Mouse (Mus musculus): ENCODE measurements around the gene Tek. TPM values are rescaled to one million over a fixed set of nuclear protein-coding genes. Genes with fewer than 3 reads are reported as not detected.
A peak's percentile ranks its signal among the peaks of the same experiment; 100 is the strongest.
"Not testable (repeated sequence)": the region's sequence is repeated elsewhere in the genome, so short reads cannot be mapped to it uniquely, and the experiment has no call there.

Tek gene
- total RNA-seq (2015; ENCODE audit: low replicate concordance) = not detected in 2 replicates
- 0.64 TPM in 1 of 2 replicates, not detected in the other for total RNA-seq (2017; ENCODE audit: low replicate concordance)

DNA sequence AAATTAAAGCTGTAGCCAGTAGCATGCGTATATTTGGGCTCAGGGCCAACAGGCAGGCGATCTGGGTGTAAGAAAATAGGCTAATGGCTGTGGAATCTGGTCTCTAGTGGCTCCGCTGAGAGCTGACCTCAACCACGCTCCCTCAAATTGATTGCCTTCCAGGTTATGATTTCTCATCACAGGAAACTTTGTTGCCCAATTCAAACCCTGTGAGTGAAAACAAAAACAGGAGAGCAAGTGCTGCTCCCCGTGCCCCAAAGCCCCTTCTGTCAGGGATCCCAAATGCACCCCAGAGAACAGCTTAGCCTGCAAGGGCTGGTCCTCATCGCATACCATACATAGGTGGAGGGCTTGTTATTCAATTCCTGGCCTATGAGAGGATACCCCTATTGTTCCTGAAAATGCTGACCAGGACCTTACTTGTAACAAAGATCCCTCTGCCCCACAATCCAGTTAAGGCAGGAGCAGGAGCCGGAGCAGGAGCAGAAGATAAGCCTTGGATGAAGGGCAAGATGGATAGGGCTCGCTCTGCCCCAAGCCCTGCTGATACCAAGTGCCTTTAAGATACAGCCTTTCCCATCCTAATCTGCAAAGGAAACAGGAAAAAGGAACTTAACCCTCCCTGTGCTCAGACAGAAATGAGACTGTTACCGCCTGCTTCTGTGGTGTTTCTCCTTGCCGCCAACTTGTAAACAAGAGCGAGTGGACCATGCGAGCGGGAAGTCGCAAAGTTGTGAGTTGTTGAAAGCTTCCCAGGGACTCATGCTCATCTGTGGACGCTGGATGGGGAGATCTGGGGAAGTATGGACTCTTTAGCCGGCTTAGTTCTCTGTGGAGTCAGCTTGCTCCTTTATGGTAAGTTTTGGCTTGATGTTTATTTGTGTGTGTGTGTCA lies at the start of gene Tek:
TSS of gene Tek (plus strand) at position 452 of the 894 bp plus-strand sequence.
- no peak for ATAC-seq (replicated peaks; ENCODE audit: low FRiP score, poor library complexity, severe bottlenecking)

DNA sequence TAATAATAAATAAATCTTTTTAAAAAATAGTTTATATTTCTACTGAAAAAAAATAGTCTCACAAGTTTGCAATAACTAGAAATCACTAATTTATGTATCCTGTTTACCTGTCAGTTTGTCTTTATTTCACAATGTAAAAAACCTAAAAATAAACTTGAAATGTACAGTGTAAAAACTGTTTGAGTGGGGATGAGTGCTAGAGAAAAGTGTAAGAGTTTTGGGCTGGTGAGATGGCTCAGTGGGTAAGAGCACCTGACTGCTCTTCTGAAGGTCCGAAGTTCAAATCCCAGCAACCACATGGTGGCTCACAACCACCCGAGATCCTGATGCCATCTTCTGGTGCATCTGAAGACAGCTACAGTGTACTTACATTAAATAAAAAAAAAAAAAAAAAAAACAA lies 49.3 kb upstream of the Tek start:
- ATAC-seq (replicated peaks; ENCODE audit: low FRiP score, poor library complexity, severe bottlenecking) = not testable (repeated sequence)

DNA sequence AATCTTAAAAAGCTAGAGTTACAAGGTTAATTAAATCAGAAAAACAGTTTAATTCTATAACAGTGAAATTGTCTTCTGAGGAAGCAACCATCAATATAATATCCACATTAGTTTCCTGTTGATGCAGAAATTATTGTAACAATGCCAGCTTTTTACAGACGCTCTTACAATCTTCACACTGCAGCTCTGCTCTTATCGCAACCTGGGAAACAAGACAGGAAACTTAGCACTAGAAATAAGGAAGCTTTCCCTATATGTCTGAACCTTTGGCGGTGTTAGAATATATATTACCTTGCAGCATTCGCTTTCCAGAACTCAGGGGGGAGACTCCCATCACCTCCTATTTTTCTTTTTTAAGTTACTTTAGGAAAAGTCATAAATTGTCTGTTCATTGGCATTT lies 48.0 kb upstream of the Tek start:
- ATAC-seq (replicated peaks; ENCODE audit: low FRiP score, poor library complexity, severe bottlenecking) = peak; percentile 81

DNA sequence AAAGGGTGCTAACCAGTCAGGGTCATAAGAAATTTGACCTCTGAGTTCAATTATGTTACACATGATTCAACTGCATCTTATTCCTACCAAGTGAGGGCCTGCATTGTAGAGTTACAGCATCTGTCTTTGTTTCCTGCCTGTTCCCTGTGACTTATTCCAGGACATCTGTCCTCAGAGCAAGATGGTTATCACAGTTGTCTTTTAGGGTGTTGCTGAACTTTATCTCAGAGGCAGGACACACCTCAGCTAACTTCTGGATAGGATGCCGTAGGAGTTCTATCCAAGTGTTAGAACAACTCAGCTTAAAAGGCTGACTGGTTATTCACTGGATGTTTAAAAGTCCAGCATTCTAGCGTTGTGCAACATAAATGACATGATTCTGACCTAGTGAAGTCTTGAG lies 46.9 kb upstream of the Tek start:
- peak; percentile 75 for ATAC-seq (replicated peaks; ENCODE audit: low FRiP score, poor library complexity, severe bottlenecking)

DNA sequence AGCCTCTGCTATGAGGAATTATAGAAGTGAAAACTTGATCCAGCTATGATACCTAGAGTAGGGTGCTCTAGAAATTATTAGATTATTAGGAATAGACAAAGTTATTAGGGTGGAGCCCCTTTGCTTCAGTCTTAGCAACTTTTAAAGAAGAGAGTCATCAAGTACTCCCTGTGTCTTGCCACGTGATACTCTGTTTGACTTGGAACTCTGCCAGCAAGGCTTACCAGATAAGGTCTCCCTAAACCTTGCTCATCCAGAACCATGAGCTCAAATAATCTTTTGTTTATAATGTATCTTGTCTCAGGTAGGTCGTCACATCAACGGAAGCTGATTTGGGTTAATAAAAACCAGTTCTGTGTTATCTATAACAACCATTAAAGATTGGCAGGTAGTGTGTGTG lies 42.7 kb upstream of the Tek start:
- ATAC-seq (replicated peaks; ENCODE audit: low FRiP score, poor library complexity, severe bottlenecking) = no peak

DNA sequence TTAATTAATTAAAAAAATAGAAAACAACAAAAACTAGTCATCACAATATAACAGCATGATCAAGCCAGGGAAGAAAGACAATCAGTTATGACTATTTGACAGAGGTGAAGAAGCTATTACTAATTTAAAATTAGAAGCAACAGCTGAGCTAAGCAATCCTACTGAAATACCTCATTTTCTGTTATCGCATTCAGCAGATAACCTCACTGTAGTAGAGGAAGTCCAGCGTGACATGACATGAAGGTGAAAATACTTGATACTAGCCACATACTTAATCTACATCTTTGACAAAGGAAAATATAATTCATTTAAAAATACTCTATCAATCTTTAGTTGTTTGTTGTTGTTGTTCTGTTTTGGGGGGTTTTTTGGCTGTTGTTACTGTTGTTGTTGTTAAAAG lies 28.1 kb upstream of the Tek start:
- ATAC-seq (replicated peaks; ENCODE audit: low FRiP score, poor library complexity, severe bottlenecking) = no peak

DNA sequence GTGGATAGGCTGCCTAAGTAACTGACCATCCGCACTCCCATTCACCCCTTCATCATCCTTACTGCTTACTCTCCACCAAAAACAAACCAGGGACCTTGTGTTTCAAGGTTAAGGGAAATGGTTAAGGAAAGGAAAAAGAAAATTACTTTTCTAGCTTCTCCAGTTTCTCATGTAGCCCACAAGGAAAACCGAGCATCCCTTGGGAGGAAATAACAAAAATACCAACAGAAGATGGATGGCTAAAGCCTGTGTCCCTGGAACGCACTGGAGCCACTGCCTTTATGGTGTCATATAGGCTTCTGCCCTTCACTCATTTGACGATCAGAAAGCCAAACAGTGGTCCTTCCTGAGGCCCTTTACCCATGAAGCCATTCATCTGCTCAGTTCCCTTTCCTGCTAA lies 27.7 kb upstream of the Tek start:
- no peak for ATAC-seq (replicated peaks; ENCODE audit: low FRiP score, poor library complexity, severe bottlenecking)

DNA sequence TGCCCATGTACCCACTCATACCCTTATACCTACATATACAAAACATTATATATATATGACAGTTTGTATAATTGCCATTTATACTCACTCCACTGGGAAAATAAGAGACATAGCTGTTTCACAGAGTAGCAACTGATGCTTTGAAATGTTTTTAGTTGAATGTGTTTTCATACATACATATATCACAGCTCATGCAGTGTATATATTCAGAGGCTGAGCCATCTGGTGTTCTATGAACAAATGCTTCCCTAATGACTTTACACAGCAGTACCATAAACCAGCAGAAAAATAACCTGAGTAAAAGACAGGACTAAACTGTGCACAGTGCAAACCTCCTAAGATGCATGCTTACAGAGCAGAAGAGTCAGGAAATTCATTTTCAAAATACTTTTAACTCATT lies 25.3 kb upstream of the Tek start:
- ATAC-seq (replicated peaks; ENCODE audit: low FRiP score, poor library complexity, severe bottlenecking) = no peak

DNA sequence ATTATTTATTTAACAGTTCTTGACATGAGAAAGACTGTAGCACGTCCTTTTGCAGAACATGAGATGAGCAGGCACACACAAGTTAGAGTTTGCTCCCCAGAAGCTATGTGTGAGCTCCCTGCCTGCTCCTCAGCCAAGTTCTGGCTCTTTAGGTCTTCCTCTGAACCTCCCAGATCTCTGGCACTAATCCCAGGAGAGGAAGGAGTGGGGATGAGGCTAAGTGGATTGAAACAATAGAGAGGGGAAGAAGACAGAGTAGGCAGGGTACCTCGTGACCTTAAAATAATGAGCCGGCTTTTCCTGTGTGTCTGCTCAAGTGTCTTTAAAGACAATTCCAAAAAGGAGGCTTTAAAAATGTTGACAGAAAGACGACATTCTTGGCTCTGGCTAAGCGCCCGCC lies 23.9 kb upstream of the Tek start:
- ATAC-seq (replicated peaks; ENCODE audit: low FRiP score, poor library complexity, severe bottlenecking) = no peak

DNA sequence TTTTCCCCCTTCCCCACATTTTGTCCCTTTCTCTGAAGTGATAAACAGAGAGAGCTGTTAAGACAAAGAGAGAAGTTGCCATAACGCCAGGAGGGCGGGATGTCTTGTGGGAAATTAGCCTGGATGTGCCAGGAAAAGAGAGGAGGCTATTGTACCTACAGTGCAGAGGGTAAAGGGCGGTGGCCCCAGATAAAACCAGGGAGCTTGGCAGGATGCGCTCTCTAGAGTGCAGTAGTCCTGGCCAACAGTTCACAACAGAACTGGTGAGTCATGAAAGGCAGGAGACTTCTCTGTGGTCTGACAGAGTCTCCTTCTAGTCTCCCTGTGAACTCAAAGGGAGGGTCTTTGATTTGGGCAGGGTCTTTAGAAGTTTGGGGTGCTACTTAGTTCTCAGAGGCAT lies 13.3 kb upstream of the Tek start:
- ATAC-seq (replicated peaks; ENCODE audit: low FRiP score, poor library complexity, severe bottlenecking) = no peak

DNA sequence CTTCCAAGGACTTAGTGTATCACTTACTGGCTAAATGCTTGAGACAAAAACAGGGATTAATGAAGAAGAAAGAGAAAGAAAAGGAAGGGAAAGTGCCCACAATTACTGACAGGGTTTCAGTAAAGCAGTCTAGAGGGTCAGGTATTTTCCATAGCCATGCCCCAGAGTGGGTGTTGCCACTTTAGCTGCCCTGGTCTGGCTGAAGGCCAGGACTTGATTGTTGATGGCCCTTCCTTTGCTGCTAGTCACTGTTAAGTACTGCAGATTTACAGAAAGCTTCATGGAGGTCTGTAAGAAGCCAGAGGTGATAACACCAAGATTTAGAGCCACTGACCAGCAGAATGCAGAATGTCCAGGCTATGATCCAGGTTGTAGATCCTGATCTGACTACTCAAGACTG lies 6.4 kb upstream of the Tek start:
- no peak for ATAC-seq (replicated peaks; ENCODE audit: low FRiP score, poor library complexity, severe bottlenecking)

DNA sequence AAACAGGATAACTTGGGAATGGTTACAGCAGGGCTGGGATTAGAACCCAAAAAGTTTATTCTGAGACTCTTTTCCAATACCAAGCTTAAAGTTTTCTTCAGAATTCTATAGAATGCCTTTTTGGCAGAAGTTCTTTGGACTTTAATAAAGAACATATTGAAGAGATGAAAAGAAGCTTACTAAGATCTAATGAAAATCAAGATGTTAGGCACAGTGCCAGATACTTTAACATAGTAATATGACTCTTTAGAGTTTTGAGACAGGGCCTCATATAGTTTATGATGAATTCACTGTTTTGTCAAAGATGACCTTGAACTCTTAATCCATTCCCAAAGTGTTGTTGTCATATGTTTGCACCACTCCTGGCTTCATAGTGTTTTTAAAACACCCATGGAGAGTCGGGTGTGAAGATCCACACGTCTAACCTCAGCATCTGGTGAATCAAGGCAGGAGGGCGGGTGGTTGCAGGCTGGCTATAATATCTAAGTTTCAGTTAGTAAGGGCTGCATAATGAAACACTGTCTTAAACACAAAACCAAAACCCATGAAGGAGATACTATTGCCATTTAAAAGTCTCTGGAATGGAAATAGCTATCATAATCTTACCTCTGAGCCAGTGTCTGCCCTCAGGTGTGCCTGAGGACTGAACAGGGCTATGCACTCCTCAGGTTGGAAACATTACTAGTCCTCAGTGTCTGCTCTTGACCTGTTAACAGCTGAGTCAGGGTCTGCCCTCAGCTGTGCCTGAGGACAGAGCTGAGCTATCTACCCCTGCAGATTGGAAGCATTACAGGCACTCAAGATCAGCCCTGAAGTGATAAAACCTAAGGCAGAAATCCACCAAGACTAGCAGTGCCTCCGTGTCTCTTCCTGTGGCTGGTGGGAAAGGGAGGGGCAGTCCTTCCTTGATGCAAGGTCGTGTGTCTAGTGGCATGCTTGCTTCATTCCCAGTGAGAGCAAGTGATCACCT lies 1.5 kb upstream of the Tek start:
- ATAC-seq (replicated peaks; ENCODE audit: low FRiP score, poor library complexity, severe bottlenecking) = no peak

DNA sequence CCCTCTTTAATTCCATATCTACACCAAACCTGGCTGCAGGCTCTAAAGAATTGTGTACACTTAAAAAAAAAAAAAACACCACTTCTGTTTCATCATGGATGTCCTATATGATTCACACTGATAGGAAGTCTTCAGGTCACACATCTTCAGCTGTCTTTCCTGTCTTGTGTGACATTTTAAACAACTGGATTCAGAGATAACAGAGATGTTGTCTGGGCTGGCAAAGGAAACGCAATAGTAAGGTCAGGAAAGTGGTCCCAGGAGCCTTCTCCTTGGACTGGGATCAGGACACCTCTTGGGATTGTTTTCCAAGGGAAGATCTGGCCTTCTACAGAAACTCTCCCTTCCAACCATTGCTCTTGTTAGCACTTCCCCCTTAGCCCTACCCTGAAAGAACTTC lies 2.7 kb downstream of the Tek start:
- ATAC-seq (replicated peaks; ENCODE audit: low FRiP score, poor library complexity, severe bottlenecking) = no peak

DNA sequence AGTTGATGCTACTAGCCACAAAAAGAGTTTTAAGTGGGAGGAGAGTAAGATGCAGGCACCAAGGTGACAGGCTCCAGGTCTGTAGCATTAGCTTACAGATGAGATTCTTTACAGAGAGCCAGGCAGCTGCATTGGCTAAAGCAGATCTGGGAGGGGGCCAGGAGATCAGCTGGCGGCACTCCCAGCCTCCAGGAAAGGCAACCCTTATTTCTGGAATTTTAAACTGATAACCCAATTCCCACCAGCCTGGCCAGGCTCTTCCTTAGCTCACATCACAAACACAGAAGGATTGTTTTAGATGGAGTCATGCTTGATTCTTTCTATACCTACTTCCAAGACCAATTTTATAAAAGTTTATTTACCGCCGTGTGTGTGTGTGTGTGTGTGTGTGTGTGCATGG lies 6.7 kb downstream of the Tek start:
- ATAC-seq (replicated peaks; ENCODE audit: low FRiP score, poor library complexity, severe bottlenecking) = no peak

DNA sequence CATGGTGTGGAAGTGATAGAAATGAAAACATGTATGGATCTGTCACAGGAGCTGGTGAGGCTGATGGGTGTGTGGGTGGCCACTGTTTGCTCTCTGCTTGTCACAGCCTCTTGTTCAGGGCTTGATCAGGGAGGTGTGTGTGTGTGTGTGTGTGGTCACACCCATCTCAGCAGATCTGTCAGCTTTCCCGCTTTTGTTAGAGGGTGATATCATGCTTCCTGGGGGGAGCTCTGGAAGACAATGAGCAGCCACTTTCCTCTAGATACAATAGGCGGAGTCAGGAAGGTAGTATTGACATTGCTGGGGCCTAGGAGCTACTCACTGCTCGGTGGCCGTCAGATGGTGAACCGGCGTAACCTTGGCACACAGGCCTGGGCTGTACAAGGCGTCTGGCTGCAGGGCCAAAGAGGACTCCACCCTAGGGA lies 7.3 kb downstream of the Tek start:
- ATAC-seq (replicated peaks; ENCODE audit: low FRiP score, poor library complexity, severe bottlenecking) = no peak

DNA sequence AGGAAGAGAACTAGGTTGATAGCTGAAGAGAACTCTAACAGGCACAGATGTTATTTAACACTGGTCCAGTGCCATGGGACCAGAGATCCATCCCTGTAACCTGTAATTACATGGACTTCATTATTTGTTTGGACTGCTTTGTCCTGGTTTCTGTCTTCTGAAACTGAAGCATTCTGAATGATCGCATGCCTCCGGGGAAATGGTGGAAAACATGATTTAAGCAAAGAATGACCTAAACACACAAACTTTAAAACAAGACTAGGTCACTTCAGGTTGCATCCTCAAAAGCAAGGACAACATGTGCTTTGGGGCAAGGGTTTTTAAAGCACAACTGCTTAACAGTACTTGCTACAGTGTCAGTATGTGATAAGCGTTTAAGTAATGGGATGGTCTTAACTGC lies 8.2 kb downstream of the Tek start:
- no peak for ATAC-seq (replicated peaks; ENCODE audit: low FRiP score, poor library complexity, severe bottlenecking)

DNA sequence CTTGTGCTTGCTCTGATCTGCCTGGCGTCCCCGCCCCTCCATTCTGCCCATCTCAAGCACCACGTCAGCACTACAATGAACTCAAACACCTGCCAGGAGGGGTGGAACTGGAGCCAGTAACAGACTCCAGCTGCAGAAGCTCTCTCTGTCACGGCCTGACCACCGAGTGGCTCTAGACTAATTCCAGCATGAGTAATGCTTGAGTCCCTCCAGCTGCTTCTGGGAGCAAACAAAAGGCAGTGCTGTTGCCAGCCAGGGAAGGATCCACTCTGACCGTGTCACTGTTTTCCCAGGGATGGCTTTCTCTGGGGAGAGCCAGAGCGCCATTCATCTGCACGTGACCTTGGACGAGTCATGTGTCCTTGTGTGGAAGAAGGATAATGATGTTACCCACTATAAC lies 13.4 kb downstream of the Tek start:
- no peak for ATAC-seq (replicated peaks; ENCODE audit: low FRiP score, poor library complexity, severe bottlenecking)

DNA sequence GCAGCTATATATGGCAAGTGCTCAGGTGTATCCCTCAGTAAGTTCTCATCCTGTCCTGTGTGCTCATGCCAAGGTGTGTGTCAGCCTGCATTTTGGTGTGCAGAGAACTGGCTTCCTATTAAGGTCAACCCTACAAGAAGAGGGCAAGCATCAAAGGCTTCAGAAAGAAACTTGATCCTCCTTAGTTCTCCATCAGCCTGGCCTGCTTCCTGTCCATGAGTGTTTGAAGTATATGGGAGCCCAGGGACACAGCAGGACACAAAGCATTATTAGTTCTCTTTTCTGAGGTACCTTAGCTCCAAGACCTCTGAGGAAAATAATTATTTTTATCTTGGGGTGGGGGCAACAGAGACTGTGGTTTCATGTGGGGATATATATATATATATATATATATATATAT lies 26.1 kb downstream of the Tek start:
- no peak for ATAC-seq (replicated peaks; ENCODE audit: low FRiP score, poor library complexity, severe bottlenecking)

DNA sequence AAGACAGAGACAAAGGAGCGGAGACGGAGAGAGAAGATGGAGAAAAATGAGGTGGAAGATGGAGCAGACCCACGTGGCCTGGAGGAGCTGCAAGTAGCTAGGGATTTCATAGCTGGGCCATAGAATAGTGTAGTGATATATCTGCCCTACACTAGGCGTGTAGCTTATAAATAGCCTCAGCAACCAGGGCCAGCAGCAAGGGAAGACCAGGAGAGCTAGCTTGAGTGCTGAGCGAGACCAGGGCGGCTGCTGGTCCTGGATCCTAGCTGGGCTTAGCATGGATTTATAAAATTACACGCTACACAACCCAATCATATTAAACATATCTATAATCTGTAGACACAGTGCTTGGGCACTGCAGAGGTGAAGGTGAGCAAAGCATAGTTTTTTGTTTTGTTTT lies 27.1 kb downstream of the Tek start:
- no peak for ATAC-seq (replicated peaks; ENCODE audit: low FRiP score, poor library complexity, severe bottlenecking)

DNA sequence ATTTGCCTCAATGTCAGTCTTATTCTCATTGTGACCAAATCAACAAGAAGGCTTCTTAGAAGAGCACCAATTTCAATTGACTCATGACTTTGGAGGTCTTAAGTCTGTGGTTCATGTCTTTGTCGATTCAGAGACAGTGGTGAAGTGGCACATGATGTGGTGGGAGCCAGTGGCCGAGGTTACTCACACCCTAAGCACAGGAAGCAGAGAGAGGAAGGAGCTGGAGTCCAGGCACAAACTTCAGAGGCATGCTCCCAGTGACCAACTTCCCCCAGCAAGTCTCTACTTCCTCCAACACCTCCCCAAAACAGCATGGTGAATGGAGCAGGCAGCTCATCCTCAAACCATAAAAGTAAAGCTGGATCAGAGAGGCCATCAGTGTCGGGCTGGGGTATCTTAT lies 29.5 kb downstream of the Tek start:
- ATAC-seq (replicated peaks; ENCODE audit: low FRiP score, poor library complexity, severe bottlenecking) = no peak

DNA sequence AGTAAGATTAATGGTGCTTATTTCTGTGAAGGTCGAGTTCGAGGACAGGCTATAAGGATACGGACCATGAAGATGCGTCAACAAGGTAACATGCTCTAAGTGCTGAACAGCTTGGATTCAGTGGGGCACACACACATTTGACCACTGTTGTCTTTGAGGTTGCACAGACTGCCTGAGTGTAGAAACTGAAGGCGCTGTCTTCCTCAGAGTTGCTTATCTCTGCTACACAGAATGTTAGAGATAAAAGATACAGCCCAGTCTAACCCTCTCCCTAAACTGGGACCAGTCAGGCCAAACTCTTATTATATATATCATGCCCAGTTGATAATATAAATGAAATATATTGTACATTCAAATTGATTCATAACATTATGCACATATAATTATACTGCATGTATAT lies 42.0 kb downstream of the Tek start:
- ATAC-seq (replicated peaks; ENCODE audit: low FRiP score, poor library complexity, severe bottlenecking) = no peak
